Mouse (Mus musculus): ENCODE data around the gene Gpkow. TPM values are rescaled to one million over a fixed set of nuclear protein-coding genes. Genes with fewer than 3 reads are reported as not detected.

The Gpkow gene
- total RNA-seq (2014; fragmentation: Nextera tagmentation) (18.9 and 21.2 TPM in 2 replicates), total RNA-seq (2017) (30.4 and 32.7 TPM in 2 replicates)

DNA sequence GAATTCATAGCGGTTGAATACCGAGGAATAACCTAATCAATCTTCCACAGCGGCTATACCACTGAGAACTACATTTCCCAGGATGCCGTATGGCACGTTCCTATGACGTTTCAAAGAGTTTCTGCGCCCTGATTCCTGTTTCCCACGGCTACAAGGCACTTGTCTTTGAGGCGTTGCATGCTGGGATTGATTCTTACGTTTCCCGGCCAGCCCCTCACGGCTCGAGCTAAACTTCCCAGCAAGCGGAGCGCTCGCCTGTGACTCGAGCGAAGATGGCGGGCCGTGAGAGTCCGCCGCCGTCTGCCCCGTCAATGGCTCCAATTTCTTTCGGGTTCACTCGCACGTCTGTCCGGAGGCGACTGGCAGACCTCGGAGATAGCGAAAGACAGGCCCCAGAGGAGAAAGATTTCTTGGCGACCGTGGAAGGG is at the start of gene Gpkow:
TSS of gene Gpkow (plus strand) at position 178 of the 428 bp plus-strand sequence.
- ATAC-seq (replicated peaks; ENCODE audit: poor library complexity, severe bottlenecking), result peak; percentile 99

DNA sequence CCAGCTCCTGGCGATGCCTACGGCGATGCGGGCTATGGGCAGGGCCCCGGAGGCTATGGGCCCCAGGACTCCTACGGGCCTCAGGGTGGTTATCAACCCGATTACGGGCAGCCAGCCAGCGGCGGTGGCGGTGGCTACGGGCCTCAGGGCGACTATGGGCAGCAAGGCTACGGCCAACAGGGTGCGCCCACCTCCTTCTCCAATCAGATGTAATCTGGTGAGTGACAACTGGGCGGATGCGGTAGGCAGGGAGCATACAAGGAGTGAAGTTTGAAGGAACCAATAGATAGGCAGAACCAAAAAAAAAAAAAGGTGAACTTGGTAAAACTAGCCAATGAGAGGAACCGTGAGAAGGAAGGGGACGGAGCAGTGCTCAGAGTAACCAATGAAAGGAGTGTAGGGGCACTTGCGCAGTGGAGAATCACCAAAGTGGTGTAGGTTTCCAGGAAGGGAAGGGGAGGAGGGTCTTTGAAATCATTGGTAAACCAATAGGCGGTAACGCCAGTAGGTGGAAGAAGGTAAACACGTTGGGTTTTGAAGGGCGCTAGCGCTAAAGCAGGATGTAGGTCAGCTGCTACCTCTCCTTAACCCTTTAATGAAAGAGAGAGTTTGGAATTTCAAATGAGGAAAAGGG is 48.1 kb upstream of the Gpkow start:
- ATAC-seq (replicated peaks; ENCODE audit: poor library complexity, severe bottlenecking), result peak; percentile 94

- peak; percentile 75 for ATAC-seq (replicated peaks; ENCODE audit: poor library complexity, severe bottlenecking)
Measured at GRCm38 (mm10) chrX:7657221-7657639, 39.7 kb upstream of the Gpkow start, which contains the start of gene Prickle3. TSS of gene Prickle3 (plus strand) at chrX:7657260.

DNA sequence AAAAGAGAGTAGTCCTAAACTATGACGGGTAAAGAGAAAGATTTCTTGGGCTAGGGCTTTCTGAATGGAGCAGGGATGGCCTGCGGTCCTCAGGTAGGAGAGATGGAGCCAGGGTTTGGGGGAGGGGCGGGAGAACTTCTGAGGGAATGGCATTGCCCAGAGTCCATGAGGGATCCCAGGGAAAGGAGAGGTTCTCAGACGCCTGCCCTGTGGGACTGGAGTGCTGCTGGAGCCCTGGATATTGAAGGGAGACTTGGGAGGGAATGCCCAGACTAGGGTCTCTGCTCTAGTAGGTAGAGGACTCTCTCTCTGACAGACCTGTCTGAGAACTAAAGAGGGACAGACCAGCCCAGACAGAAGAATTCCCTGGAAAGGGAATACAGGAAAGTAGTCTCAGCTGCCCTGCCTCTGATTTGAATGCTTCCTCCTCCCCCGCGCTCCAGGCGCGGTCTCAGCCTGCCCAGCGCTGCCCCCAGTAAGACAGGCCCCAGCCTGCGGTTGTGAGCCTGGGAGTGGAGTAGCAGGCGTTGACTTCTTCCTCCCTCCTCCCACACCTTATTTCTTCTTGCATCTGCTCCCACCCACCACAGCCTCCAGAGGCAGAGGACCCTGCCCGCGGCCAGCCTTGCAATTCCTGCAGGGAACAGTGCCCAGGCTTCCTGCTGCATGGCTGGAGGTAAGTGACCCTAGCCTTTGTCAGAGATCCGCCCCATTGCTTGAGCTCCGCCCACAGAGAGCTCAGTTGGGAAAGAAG is 38.7 kb upstream of the Gpkow start:
- ATAC-seq (replicated peaks; ENCODE audit: poor library complexity, severe bottlenecking), result peak; percentile 40

DNA sequence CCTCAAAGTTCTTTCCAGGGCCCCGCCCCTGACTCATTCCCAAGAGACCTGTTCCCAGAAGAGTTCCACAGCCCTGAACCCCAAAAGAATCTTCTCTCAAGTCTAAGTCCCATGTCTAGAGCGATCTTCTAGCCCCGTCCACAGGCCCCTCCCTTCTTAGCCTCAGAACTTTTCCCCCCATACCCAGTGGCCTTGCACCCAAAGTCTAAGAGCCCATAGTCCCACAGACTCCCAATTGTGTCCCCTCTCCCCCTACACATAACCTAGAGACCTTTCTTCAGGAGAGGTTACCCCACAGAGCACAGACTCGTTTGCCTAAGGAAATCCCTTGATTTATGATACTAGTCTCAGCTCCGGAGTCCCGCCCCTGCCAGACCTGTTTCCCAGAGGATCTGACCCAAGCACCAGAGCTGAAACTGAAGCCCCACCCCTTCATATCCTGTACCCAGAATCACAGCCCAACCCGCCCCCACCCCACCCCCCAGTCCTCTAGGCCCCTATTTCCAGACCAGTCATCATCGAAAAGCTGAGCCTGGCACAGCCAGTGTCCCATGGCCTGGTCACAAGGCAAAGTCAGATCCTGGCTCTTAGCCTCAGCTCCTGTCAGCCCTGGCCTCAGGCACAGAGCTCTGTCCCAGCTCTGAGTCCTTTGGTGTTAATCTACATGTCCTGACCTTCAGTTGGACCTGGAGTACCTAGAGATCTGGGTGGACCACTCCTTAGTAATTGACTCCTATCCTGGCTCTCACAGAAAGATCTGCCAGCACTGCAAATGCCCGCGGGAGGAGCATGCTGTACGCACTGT is 37.9 kb upstream of the Gpkow start:
- 0 out of 2 replicates have a peak, but pooled peaks have one; percentile 1 for ATAC-seq (replicated peaks; ENCODE audit: poor library complexity, severe bottlenecking)

- no peak for ATAC-seq (replicated peaks; ENCODE audit: poor library complexity, severe bottlenecking)
Measured at GRCm38 (mm10) chrX:7661086-7661485, 35.8 kb upstream of the Gpkow start.

DNA sequence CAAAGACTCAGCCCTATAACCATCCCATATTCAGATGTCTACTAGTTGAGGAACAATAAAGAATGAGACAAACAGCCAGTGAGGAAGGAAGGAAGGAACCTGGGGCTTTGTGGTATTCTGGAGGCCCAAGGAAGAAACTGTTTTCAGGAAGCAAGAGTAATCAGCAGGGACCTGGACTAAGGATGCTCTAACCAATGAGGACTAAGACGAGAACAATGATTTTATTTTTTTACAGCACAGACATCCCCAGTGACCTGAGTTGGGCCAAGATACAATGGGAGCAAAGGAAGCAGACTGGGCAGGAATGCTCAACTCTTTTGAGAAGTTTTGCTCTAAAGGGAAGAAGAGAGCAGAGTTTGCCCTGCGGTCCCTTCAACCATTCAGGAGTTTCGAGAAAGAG is 34.0 kb upstream of the Gpkow start:
- 0 out of 2 replicates have a peak, but pooled peaks have one; percentile 25 for ATAC-seq (replicated peaks; ENCODE audit: poor library complexity, severe bottlenecking)

DNA sequence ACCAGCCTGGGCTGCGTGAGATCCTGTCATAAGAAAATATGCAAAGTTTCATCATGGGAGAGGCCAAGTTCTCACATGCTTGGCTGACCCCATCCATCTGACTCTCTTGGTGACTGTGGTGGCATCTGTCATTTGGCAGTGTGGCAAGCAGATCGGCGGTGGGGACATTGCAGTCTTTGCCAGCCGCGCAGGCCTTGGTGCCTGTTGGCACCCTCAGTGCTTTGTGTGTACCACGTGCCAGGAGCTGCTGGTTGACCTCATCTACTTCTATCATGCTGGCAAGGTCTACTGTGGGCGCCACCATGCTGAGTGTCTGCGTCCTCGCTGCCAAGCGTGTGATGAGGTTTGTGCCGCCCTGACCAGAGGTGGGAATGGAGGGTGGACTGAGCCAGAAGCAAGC is 32.1 kb upstream of the Gpkow start:
- no peak for ATAC-seq (replicated peaks; ENCODE audit: poor library complexity, severe bottlenecking)

DNA sequence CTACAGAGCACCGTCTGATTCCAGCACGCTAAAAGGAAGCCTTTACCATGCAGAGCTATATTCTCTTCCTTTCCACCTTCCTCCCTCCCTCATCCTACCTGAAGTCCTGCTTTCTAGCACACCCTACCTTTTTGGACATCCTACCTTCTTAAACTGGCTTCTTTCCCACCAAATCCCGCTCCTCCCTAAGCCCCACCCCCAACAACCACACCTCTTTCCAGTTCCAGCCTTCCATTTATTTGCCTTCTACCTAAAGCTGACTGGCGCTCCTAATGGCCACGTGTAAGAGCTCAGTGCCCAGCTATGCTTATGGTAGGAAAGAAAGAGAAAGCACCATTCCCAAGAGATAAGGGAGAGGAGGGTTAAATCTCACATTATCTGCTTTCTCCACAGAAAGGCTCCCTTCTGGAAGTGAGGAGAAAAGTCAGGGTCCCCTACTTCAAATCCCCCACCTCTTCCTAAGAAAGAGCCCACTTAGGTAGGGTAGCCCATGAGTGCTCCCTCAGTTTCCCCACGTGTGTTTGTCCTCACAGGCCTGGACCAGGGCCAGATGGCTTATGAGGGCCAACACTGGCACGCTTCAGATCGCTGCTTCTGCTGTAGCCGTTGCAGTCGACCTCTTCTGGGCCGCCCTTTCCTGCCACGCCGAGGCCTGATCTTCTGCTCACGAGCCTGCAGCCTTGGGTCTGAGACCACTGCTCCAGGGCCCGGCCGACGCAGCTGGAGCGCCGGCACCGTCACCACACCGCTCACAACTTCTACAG is 31.0 kb upstream of the Gpkow start:
- ATAC-seq (replicated peaks; ENCODE audit: poor library complexity, severe bottlenecking), result no peak

- ATAC-seq (replicated peaks; ENCODE audit: poor library complexity, severe bottlenecking), result peak; percentile 54
Measured at GRCm38 (mm10) chrX:7670390-7670881, 26.5 kb upstream of the Gpkow start.

DNA sequence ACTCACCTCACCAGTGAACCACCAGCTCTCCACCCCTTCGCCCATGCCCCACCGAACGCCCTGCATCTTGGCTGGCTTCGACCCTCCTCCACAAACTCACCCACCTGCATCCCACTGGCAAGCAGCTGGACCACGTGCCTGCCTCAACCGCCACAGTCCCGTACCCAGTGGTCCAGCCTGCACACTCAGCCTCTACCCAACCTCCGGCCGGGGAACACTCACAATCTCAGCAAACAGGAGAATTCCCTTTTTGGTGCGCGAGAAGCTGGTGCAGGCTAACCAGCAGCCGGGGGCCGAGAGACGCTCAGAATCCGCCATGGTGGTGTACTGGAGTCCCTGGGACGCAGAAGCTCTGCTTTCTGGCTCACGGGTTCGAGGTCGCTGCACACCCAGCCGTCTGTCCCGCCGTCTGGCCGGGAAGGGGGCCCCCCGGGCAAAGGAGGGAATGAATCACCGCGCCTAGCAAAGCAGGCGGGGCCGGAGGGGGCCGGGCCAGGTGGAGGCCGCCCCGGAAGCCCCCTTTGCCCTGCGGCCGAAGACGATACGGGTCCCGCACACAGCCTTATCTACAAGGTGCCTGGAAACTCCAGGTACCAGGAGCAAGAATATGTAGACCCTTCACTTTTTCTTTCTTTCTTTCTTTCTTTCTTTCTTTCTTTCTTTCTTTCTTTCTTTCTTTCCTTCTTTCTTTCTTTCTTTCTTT is 25.9 kb upstream of the Gpkow start, which contains the start of gene Plp2:
TSS of gene Plp2 (minus strand) at position 470 of the 703 bp plus-strand sequence.
- ATAC-seq (replicated peaks; ENCODE audit: poor library complexity, severe bottlenecking), result peak; percentile 4; the same call in 1 of the 2 replicates

DNA sequence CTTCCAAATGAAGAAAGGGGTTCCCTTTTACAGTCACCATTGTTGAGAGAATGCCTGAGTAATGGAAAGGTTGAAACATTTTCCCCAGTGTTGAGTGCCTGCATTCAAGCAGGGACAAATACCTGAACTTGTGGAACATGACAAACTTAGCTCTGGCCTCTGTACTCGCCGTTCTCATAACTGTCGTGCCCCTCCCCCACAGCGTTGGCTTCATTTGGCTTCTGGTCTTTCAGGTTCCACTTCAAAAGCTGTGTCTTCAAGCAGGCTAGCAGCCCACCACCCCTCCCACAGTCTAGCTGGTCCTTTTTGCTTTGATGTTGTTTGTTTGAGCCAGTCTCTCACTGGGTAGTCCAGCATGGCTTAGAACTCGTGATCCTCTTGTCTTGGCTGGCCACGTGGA is 24.2 kb upstream of the Gpkow start:
- ATAC-seq (replicated peaks; ENCODE audit: poor library complexity, severe bottlenecking), result no peak

DNA sequence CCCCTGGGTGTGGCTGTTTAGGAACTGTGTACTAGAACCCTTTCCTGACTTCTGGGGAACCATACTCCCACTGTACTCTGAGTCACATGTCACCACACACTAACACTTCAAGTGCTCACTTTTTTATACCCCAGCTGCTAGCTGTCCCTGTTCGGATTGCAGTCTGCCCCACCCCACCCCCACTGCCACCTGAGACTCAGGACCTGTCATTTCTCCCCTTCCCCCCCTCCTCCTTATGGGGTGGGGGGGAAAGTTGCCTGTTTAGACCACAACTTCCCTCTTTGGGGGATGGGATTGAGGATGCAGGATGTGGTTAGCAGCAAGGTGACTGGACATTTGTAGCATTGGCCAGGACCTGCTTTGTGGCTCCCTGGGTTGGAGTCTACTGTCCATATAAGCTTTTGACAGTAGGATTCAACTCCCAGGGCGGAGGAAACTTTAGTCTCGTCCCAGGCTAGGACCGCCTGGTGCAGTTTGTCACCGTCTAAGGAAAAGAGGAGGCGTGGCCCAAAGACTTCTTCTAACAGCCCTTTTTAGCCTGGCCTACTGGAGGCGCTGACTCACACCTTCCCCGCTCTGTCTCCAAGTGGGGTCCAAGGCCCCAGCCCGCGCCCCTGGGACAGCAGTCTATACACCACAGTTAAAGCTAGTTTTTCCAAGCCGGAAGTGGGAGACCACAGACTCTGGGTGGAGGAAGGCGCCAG is 23.2 kb upstream of the Gpkow start:
- ATAC-seq (replicated peaks; ENCODE audit: poor library complexity, severe bottlenecking), result peak; percentile 61

- 0 out of 2 replicates have a peak, but pooled peaks have one; percentile 4 for ATAC-seq (replicated peaks; ENCODE audit: poor library complexity, severe bottlenecking)
Measured at GRCm38 (mm10) chrX:7674284-7675000, 22.5 kb upstream of the Gpkow start.

GRCm38 (mm10) chrX:7675001-7675380 is 21.9 kb upstream of the Gpkow start:
- no peak for ATAC-seq (replicated peaks; ENCODE audit: poor library complexity, severe bottlenecking)

DNA sequence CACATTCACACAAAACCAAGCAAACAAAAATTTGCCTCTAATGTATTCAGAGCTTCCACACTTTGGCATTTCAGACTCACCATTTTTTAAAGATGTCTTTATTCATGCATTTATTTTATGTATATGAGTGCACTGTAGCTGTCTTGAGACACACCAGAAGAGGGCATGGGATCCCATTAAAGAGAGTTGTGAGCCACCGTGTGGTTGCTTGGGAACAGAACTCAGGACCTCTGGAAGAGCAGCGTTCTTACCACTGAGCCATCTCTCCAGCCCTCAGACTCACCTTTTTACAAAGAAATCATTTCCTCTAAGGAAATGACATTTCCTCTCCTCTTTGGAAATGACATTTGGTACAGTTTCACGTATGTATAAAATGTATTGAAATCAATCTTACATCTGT is 17.9 kb upstream of the Gpkow start:
- ATAC-seq (replicated peaks; ENCODE audit: poor library complexity, severe bottlenecking), result no peak

- ATAC-seq (replicated peaks; ENCODE audit: poor library complexity, severe bottlenecking), result peak; percentile 99
Measured at GRCm38 (mm10) chrX:7679405-7680056, 17.4 kb upstream of the Gpkow start.
